In genomic region chr2:156614661-156615654, GRCm38 (mm10) we compare ENCODE assay signal across 9 mouse cellular contexts. TPM values are rescaled to one million over a fixed set of nuclear protein-coding genes. Genes with fewer than 3 reads are reported as not detected.
DNase-seq lines count a peak whose midpoint lies in the region; ATAC-seq and TF ChIP-seq lines count a peak whose summit lies in the region.
"Had no signal": no experiment of that assay in that cellular context is flagged by ENCODE, and none has a peak within 500 bp of the region (broad histone marks: within the 10 kb centered on the region; RNA-seq: fewer than 3 reads in every experiment).

No protein-coding gene starts in this region.

- DNase-seq in cerebellum, adult 8-10 months, result peak; percentile 33
- no peak for DNase-seq in cerebellum, adult 9-10 months
- no peak for DNase-seq in lung, postnatal 10 days
- no peak for DNase-seq in thymus, postnatal 25 days
- no peak for DNase-seq in adrenal gland, adult 2 months

- 9% methylated on average over 31 of the region's 31 CpGs for WGBS in lung, embryonic 15.5 days
- 11% methylated on average over 31 of the region's 31 CpGs for WGBS in intestine, embryonic 15.5 days
- WGBS in olfactory bulb, adult 2 months, result 6% methylated on average over 31 of the region's 31 CpGs

- no peaks in the 10 kb centered on the region for H3K9me3 ChIP-seq in lung, embryonic 15.5 days
- H3K9me3 ChIP-seq in intestine, embryonic 15.5 days, result no peaks in the 10 kb centered on the region

- H3K4me1 ChIP-seq in lung, embryonic 15.5 days, result peaks cover 24% of the 10 kb centered on the region
- peaks cover 18% of the 10 kb centered on the region for H3K4me1 ChIP-seq in intestine, embryonic 15.5 days (replicated peaks)
- peaks cover 47% of the 10 kb centered on the region for H3K4me1 ChIP-seq in olfactory bulb, adult 2 months (ENCODE audit: control insufficient read depth, insufficient read depth, low read length)

- no peak for TF ChIP-seq CTCF in olfactory bulb, adult 2 months (IDR thresholded peaks at IDR 0.05; ENCODE audit: insufficient read depth, low read depth, low read length)

- TF ChIP-seq POLR2A in olfactory bulb, adult 2 months (IDR thresholded peaks at IDR 0.05; ENCODE audit: insufficient read depth, low read depth, low read length), result no peak

- H3K36me3 ChIP-seq in lung, embryonic 15.5 days, result no peaks in the 10 kb centered on the region
- no peaks in the 10 kb centered on the region for H3K36me3 ChIP-seq in intestine, embryonic 15.5 days

- peak overlapping the region; percentile 57 for H3K4me3 ChIP-seq in lung, embryonic 15.5 days
- H3K4me3 ChIP-seq in intestine, embryonic 15.5 days (replicated peaks), result peak overlapping the region; percentile 65
- peak overlapping the region; percentile 97 for H3K4me3 ChIP-seq in olfactory bulb, adult 2 months (ENCODE audit: insufficient read depth, low read depth, low read length)
- H3K4me3 ChIP-seq: erythroblast, embryonic 14.5 days had no signal

- peaks cover 86% of the 10 kb centered on the region for H3K27me3 ChIP-seq in lung, embryonic 15.5 days
- peaks cover 73% of the 10 kb centered on the region for H3K27me3 ChIP-seq in intestine, embryonic 15.5 days (replicated peaks)

- no peak for ATAC-seq in lung, embryonic 15.5 days (ENCODE audit: borderline replicate concordance, extremely low read depth, low FRiP score, low TSS enrichment)
- ATAC-seq in intestine, embryonic 15.5 days, result no peak

- no peak overlapping the region for H3K9ac ChIP-seq in lung, embryonic 15.5 days
- no peak overlapping the region for H3K9ac ChIP-seq in intestine, embryonic 15.5 days

- H3K4me2 ChIP-seq in lung, embryonic 15.5 days, result peak overlapping the region; percentile 92
- peak overlapping the region; percentile 97 for H3K4me2 ChIP-seq in intestine, embryonic 15.5 days (replicated peaks)

- H3K27ac ChIP-seq in lung, embryonic 15.5 days, result no peak overlapping the region
- no peak overlapping the region for H3K27ac ChIP-seq in intestine, embryonic 15.5 days
- no peak overlapping the region for H3K27ac ChIP-seq in olfactory bulb, adult 2 months (ENCODE audit: insufficient read depth, low read depth, low read length)

RNA-seq across cellular contexts. Expression of gene Dlgap4, which starts 1.5 kb away (rescaled TPM):
- polyA plus RNA-seq in lung, embryonic 15.5 days (2015; fragmentation: Nextera tagmentation; extraction: Ambion mirVana), result 58.3 and 67.9 TPM in 2 replicates
- 54.3 and 54.6 TPM in 2 replicates for polyA plus RNA-seq in intestine, embryonic 15.5 days (2015; fragmentation: Nextera tagmentation; extraction: Ambion mirVana)
- polyA plus RNA-seq in olfactory bulb, adult 2 months (2012; ENCODE audit: insufficient read depth, insufficient read length, low replicate concordance, missing spikeins), result not detected in 2 replicates
- total RNA-seq in adrenal gland, adult 2 months (2021), result 10 to 100 TPM; 49.5 to 58.3 TPM
- polyA plus RNA-seq in adrenal gland, adult 2 months (2012; rRNA removed), result 87.7 and 90.7 TPM in 2 replicates
